Mouse (Mus musculus): Measurements from ENCODE around the gene Arrdc2.

Gene Arrdc2

DNA sequence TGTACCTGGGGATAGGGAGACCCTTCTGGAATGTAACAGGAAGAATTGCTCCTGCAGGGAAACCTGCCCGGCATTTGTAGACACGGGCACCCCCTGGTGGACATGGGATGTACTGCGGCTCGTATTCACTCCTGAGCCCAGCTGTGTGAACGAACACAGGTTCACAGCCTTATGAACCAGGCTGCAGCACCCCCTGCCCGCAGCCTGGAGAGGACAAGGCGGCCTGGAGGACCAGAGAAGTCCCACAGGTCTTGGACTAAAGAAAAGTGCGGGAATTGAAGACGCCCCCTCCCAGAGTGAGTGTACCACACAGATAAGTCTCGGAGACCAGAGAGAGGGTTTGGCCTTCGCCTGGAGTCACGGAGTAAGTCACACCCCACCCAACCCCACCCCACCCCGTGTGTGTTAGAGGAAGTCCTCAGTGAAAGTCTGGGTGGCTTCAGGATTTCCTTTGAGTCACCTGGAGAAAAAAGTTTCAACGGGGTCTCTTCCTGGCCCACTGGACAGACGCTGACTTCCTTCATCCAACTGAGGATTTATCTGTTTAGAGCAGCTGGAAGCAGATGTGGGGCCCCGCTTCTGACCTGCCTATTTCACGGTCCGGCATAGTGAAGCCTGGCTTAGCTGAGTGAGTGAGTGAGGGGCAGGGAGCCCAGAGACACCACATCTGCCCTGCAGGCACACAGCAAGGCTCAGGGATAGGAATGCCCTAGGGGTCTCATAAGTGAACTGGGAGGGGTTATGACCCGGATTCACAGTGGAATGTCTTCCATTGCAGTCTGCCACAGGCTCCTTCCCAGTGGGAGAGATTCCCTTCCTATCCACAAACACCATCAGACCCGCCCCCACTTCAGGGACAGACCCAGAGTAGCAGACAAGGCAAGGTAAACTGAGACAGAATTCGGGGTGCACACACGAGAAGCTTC lies 1.9 kb upstream of the Arrdc2 start:
- CTCF ChIA-PET = no interaction called here

DNA sequence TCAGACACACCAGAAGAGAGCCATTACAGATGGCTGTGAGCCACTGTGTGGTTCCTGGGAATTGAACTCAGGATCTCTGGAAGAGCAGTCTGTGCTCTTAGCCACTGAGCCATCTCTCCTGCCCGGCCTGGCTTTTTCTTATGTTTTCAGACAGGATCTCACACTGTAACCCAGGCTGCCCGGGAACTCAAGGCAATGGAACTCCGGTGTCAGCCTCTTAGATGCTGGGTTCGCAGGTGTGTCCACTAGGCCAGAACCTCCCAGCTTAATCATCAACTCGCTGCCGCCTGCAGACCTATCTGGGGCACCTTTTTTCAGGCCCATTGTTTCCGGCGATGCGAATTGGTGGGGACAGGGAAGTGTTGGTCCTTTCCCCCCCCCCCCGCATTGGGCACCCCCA lies 1.1 kb upstream of the Arrdc2 start:
- CTCF ChIA-PET = interaction anchor here (0.7 to 1.6 kb wide), 3 partner anchors 8 to 78 kb away, joined by 3 to 6 read pairs (median 4); no protein-coding TSS in a partner anchor

DNA sequence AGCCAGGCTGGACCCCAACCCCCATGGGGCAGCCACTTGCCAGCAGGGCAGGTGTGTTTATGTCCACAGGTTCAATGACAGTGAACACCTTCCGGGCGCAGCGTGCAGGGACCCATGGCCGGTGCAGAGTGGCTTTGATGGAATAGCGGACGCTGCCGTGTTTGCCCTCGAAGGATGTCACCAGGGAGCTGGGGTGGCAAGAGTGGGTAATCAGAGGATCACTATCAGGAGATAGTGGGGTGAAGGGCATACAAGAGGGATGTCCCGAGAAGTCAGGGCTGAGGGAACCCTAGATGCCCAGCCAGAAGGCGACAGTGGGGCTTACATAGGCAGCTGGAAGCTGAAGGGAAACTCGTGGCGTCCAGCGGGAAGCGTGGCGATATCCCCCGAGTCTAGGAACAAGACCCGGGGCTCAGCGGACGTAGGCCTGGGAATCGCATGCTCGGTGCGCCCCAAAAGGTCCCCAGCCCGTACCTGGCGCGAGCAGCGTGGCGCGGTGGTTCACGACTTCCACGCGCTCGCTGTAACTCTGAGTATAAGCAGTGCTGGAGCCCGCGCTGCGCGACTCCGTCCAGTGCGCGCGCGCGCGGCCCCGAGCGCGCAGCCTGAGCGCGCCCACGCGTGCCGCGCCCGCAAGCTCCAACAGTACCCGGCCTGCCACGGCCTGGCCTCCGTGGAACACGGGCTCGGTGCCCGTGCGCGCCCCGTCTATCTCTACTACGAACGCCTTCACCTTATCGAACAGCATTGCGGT lies 689 bp downstream of the Arrdc2 start:
- CTCF ChIA-PET = interaction anchor here (1.0 to 1.6 kb wide), 2 partner anchors 33 to 76 kb away, joined by 3 to 6 read pairs; partner anchors contain the start of gene Mast3

DNA sequence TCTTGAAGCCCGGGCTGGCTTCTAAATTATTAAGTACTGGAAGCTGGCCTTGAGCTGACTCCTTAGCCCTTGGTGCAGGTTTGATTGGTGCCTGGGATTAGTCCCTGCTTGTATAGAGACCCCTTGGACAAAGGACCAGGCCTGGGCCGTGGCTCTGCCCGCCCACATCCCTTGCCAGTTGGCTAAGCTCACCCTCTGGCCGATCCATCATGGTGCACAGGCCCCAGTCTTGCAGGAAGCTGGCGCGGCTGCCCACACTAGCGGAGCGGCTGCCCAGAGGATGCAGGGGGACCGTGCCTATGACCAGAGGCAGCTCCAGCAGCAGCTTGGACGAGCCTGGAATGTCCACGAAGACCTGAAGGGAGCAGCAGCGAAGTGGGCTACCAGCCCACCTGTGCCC lies 2.9 kb downstream of the Arrdc2 start:
- CTCF ChIA-PET = no interaction called here

DNA sequence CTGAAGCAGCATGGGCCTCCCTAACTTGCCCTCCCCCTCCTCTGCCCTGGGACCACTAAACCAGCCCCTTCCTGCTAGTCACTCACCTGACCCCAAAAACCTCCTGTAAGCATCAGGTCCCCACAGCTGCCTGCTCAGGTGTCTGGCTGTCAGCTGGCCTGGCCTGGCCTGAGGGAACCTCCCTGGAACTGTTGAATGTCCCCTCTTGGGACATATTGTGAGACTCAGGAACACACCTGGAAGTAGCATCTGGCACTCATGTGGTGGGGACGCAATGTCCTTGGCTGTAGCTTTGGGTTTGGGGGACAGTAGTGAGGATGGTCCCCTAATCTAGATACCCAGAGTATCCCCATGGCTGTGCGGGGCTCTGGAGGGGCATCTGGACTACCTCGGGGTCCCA lies 5.4 kb downstream of the Arrdc2 start:
- CTCF ChIA-PET = no interaction called here

DNA sequence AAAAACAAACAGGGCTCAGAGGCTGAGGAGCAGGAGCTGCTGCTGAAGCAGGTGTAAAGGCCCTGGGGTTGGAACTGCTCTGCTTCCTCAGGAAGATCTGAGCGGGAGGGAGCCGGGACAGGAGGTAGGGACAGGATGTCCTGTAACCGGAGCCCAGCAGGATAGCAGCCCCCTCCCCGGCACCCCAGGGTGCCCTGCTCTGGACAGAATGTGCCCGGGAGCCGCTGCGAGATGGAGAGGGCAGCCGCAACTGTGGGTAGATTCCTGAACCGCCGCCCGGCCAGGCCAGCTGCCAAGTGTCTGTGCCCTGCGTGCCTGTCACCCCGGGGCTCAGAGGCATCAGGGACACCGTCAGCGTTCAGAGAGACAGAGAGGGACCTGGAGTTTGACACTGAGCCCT lies 6.0 kb downstream of the Arrdc2 start:
- CTCF ChIA-PET = no interaction called here

DNA sequence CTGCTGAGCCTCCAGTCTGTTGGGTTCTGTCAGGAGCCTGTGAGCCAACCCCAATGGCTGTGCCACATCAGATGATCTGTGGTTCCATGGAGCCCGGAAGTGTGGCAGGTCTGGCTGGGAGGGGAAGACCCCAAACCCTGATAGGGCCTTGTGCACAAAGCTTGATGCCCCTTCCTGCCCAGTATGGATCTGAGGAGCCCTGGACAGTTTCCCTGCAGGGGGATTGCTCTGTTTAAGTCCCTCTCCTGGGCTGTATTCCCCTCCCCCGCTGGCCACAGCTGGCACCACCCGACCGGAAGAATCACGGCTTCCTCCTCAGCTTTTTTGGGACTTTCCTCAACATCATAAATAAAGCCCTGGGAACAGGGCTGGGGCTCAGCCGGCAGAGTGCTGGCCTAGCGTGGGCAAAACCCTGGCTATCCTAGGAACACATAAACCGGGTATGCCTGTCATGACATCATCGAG lies 6.5 kb downstream of the Arrdc2 start:
- CTCF ChIA-PET = no interaction called here

DNA sequence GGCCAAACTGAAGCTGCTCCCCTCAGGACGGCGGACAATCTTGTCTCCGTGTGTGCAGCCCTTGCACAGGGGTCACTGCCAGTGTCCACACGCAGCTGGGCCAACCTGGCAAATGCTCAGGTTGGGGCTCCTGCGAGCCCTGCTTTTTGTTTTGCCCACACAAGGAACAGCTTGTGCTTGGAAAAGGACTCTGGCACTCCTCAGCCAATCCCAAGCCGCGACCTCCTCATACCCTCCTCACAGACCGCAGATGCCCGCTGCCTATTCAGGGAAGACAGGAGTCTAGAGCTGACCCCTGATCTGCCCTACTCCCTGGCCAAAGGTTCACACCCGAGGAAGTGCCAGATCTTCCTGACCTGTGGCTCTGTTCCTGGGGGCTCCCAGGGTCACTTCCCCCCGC lies 7.1 kb downstream of the Arrdc2 start:
- CTCF ChIA-PET = no interaction called here

DNA sequence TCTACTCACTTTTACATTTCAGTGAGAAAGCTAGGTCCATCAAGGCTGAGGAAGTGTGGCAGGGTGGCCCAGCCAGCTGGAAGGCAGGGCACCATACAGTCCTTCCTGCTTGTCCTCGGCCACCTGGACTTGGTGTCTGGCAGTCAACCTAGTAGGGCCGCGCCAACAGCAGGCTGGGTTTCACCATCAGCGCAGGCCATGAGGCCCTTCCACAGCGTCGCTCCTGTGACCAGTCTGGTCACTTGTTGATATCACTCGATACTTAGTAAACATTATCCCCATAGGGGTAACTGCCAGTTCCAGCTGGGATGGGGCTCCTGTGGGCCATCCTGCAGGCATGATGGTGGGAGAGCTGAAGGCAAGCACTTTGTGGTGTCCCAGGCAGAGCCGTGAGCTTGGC lies 8.0 kb downstream of the Arrdc2 start:
- CTCF ChIA-PET = no interaction called here

DNA sequence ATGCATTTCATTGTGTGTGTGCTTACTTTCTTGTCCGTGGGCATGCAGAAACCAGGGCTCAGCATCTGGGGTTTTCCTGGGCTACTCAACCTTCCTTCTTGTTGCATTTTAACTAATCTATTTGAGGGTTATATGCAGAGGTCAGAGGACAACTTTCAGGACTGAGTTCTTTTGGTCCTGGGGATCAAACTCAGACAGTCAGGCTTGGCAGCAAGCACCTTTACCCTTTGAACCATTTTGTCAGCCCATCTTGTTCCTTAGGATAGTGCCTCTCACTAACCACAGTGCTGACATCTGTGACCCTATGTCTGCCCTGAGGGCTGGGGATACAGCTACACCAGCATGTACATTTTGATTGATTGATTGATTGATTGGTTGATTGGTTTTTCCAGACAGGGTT lies 11.7 kb downstream of the Arrdc2 start:
- CTCF ChIA-PET = interaction anchor here (0.6 kb wide), 2 partner anchors 134 to 1664 kb away, joined by 3 to 5 read pairs; no protein-coding TSS in a partner anchor

DNA sequence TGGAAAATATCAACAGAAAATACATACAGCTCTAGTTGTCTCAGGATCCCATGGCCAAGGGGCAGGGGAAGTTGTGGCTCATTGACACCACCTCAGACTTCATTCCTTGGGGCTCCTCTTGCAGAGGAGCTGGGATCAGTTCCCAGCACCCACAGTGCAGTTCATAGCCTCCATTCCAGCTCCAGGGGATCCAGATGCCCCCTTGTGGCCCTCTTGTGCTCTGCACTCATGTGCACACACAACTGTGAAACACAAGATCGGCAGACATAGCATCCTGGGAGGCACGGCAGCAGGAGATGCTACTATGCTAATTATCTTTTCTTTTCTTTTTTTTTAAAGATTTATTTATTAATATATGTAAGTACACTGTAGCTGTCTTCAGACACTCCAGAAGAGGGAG lies 12.5 kb downstream of the Arrdc2 start:
- CTCF ChIA-PET = no interaction called here

DNA sequence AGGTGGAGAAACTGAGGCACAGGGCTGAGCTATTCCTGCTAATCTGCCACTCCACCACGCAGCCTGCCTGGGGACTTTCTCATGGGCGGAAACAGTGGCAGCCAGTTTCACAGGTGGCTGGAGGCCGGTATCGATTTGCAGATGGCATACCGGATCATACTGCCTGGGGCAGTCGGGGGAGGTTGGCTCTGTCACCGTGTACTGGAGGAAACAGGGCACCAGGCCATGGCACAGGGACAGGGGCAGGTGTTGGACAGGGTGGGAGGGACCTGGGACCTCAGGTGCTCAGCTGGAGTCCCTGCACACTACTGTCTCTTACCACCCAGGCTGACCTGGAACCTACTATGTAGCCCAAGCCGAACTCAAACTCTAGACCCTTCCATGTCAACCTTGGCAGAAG lies 13.7 kb downstream of the Arrdc2 start:
- CTCF ChIA-PET = no interaction called here

DNA sequence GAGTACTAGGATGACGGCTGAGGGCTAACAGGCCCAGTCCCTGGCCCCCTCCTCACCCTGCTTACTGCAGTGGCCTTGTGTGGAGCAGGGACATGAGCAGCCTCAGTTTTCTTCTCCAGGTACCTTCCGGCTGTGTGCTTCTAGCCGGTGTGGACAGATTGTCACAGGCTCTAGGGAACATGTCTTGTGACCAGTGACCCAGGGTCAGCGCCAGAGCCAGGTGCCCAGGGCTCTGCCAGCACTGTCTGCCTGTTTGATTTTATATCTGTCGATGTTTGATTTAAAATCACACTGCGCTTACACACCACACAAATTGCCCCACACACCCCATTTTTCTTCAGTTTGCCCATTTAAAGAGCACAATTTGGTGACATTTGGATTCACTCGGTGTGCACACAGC lies 15.7 kb downstream of the Arrdc2 start:
- CTCF ChIA-PET = interaction anchor here (1.1 kb wide), 1 partner anchor 21 kb away, joined by 3 read pairs; no protein-coding TSS in a partner anchor

DNA sequence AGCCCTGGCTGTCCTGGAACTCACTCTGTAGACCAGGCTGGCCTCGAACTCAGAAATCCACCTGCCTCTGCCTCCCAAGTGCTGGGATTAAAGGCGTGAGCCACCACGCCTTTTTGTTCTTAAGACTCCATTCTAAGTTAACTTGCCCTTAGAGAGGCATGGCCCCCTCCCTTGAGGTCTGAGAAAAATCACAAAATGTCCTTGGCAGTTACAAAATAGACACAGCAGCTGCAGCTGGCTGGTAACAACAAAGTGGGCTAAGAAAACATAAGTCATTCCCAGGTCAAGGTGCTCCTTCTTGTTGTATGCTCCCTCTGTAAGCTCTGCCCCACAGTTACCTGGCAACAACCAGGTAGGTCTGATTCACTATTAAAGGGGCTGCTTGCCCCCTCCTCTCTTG lies 16.9 kb downstream of the Arrdc2 start:
- CTCF ChIA-PET = interaction anchor here (0.7 to 1.1 kb wide), 4 partner anchors 22 to 71 kb away, joined by 3 to 4 read pairs (median 4); no protein-coding TSS in a partner anchor

DNA sequence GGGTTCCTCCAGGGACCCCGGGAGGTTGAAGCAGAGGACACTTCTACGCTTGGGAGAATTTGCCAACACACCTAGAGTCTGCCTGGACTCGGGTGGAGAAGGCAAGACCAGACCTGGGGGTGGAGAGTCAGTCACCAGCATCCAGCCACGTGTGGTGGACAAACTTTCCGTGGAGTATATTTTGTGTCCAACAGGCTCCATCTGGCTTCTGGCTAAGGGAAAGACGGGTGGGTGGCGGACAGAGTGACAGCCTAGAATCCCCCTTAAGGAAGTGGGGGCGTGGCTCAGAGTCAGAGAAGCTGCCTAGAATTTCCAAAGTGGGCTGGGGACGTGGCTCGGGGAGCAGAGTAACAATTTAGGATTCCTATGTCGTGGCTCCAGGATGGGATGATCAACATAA lies 17.5 kb downstream of the Arrdc2 start:
- CTCF ChIA-PET = interaction anchor here (0.9 to 1.0 kb wide), 2 partner anchors 22 to 70 kb away, joined by 3 to 4 read pairs; no protein-coding TSS in a partner anchor

DNA sequence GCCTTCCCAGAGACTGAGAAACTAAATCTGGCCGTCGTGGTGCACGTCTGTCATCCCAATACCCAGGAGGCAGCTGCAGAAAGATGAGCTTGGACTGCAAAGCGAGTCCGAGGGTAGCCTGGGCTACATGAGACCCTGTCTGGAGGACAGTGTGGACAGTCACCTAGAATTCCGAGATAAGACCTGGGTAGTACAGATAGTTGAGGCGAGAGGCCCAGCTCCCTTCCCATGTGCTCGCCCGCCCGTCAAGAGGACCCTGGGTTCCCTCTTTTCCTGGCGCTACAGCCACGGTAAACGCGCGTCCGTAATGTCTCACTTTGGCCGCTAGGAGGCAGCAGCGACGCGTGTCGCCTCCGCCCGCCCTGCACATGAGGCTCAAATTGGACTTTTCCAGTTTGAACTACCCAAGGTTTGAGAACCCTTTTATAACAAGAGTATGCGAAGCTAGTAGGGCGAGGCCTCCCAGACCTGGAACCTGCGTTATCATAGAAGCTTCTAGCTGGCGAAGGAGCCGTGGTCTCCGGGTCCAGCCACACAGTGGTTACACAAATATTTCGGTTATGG lies 18.0 kb downstream of the Arrdc2 start:
- CTCF ChIA-PET = interaction anchor here (0.5 to 1.0 kb wide), 5 partner anchors 23 to 991 kb away, joined by 3 to 5 read pairs (median 4); no protein-coding TSS in a partner anchor

DNA sequence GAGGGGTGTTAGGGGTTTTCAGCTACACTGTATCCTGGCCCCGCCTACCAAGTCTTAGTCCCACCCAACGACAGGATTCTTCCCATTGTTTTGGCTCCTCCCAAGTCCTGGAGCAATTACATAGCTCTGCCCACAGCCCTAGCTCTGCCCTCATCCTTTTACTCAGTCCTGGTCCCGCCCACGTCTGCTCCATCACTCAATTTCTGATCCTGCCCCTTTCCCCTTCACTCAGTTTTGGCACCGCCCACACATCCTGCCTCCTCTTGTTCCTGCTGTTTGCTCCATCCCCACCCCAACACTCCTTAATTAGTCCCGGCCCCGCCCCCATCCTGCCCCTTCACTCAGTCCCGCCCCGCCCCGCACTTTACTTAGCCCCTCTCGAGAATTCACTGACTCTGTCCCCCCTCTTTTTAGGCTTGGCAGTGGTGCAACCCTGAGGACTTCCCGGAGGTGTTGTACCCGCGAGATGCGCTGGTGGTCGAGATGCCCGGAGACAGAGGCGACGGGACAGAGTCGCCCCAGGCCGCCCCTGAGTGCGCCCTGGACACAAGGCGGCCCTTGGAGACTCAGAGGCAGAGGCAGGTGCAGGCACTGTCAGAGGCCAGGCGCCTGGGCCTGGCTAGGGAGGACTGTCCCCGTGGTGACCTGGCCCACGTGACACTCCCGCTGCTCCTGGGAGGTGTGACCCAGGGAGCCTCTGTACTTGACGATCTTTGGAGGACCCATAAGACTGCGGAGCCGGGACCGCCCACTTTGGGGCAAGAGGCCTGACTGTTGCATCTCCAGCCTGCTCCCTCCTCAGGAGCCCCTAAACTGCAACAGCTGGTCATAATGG lies 19.2 kb downstream of the Arrdc2 start:
- CTCF ChIA-PET = no interaction called here

DNA sequence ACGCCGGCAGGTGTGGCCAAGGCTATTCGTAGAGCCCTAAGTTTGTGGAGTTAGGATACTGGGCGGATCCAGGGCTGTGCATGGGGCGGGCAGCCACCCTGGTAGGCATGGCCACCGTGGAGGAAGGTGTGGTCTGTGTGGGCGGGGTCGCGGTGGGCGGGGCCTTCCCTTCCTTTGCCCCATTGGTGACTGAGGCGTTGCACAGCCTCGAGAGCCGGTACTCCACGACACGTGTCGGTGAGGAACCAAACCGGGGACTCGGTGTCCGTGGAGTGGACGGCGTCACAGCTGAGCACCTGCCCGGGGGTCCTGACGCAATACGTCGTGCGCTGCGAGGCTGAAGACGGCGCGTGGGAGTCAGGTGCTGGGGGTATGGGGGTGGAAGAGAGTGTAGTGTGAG lies 22.8 kb downstream of the Arrdc2 start:
- CTCF ChIA-PET = no interaction called here

DNA sequence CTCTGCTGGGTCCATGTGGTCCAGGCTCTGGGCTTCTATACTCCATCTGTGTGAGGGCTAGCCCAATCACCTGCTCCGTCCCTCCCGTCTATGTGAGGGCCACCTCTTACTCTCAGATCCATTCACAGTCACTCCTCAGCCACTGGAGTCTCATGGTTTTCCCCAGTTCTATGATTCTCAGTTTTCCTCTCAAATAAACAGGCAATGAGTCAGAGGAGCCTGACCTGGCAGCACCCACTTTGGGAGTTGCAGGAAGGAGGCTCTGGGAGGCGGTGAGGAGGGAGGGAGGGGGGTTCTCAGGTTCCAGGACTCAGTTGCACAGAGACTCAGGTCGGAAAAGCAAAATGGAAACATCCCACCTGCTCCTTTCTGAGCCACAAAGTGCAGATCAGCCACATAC lies 26.6 kb downstream of the Arrdc2 start:
- CTCF ChIA-PET = no interaction called here

DNA sequence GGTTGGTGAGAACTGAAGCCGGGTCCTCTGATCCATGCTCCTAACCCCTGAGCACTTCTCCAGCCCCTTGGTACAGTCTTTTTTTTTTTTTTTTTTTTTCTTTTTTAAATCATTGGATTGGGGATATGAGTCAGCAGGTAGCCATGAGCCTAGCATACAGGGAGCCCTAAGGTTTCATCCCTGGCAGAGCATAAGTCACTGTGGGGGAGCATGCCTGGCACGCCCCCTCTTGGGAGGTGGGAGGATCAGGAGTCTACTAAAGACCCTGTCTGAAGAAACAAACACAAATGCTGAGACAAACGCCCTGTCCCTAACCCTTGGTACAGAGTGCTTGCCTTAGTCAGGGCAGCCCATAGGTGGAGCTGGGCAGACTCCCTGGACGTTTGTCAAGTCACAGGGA lies 27.5 kb downstream of the Arrdc2 start:
- CTCF ChIA-PET = no interaction called here

Measured in spleen, embryonic (tissue).